Mouse (Mus musculus) olfactory bulb, adult 2 months (tissue): Measurements from ENCODE around the gene Serhl.

Experiments
- CTCF ChIP-seq: fragments of 200-500 bp; IDR thresholded peaks from 2 replicates; pipeline ENCODE4 v1.5.1; 2012; ENCODE audit warnings: low read depth, mild to moderate bottlenecking, low read length, moderate library complexity; ENCODE audit not compliant: insufficient read depth
- POLR2A ChIP-seq: fragments of 200-500 bp; IDR thresholded peaks from 2 replicates; pipeline ENCODE4 v1.6.1; 2012; ENCODE audit warnings: mild to moderate bottlenecking, low read depth, low read length, moderate library complexity; ENCODE audit not compliant: insufficient read depth

DNA sequence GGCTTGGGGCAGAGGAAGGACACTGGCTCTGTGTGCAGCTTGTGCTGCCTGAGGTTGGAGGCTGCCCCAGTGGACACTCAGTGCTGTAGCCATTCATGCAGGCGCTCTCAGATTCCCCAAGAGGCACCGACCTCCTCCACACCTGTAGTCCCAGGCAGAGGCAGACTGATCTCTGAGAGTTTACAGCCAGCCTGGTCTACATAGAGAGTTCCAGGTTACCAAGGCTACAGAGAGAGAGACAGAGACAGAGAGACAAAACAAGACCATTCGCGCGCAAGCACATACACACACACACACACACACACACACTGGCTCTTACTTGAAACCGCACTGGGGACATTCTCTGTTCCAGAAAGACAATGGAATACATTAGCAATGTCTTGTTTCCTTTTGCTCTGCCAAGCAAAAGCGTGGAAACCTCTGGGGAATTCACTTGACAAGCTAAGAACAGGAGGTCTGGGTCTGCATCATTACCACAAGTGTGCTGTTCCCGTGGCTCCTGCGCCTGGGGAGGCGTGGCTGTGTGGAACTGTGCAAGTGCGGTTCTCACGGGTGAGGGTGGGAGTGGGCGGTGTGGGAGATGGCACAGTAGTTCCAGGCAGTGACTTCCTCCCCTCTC, 5.2 kb upstream of the Serhl start:
- no peak for TF ChIP-seq CTCF
- TF ChIP-seq POLR2A: no peak
